Mouse (Mus musculus) intestine, postnatal 0 days (tissue): ENCODE data around the gene Tmem9b. TPM values are rescaled to one million over a fixed set of nuclear protein-coding genes. Genes with fewer than 3 reads are reported as not detected.

Experiments
- ATAC-seq: fragments of 200-750 bp; cut with Nextera tagmentation; 2 replicates; pipeline ENCODE4 v1.8.0; 2017; ENCODE audit warnings: mild to moderate bottlenecking, moderate TSS enrichment, moderate library complexity
- H3K27ac ChIP-seq: fragments of 300-500 bp; sonication (generic); 2 replicates; pipeline ENCODE4 v1.5.1; 2014; ENCODE audit warnings: mild to moderate bottlenecking, low read depth, low read length, moderate library complexity
- H3K27me3 ChIP-seq: fragments of 300-500 bp; sonication (generic); replicated peaks from 2 replicates; pipeline ENCODE4 v1.6.1; 2014; ENCODE audit warnings: low read length, mixed read lengths; ENCODE audit not compliant: control insufficient read depth, insufficient read depth
- H3K36me3 ChIP-seq: fragments of 300-500 bp; sonication (generic); 2 replicates; pipeline ENCODE4 v1.6.1; 2014; ENCODE audit warnings: mild to moderate bottlenecking, moderate library complexity; ENCODE audit not compliant: control insufficient read depth, insufficient read depth
- H3K4me1 ChIP-seq: fragments of 300-500 bp; sonication (generic); replicated peaks from 2 replicates; pipeline ENCODE4 v1.6.1; 2014; ENCODE audit warnings: antibody characterized with exemption, low read length, mixed read lengths; ENCODE audit not compliant: control insufficient read depth, insufficient read depth
- H3K4me2 ChIP-seq: fragments of 300-500 bp; sonication (generic); replicated peaks from 2 replicates; pipeline ENCODE4 v1.6.1; 2014; ENCODE audit warnings: low read depth, mild to moderate bottlenecking, moderate library complexity
- H3K4me3 ChIP-seq: fragments of 300-500 bp; sonication (generic); 2 replicates; pipeline ENCODE4 v1.5.1; 2014; ENCODE audit warnings: low read depth, low read length
- H3K9ac ChIP-seq: fragments of 300-500 bp; sonication (generic); 2 replicates; pipeline ENCODE4 v1.6.1; 2014; ENCODE audit warnings: mild to moderate bottlenecking, low read depth, low read length
- H3K9me3 ChIP-seq: fragments of 300-500 bp; sonication (generic); 2 replicates; pipeline ENCODE4 v1.6.1; 2016; ENCODE audit warnings: mixed run types; ENCODE audit not compliant: control insufficient read depth
- CTCF ChIP-seq: sonication (generic); IDR thresholded peaks from 2 replicates; pipeline ENCODE4 v1.5.1; 2016; ENCODE audit warnings: low read depth, mild to moderate bottlenecking, control low read depth, antibody characterized with exemption, moderate library complexity
- WGBS: fragments of 180-500 bp; shearing (Covaris S2); extraction: QIAGEN DNeasy Blood & Tissue Kit; methylation state at CpG from one replicate; pipeline ENCODE4 v1.1.7; 2014; 5-methylcytosine and 5-hydroxymethylcytosine counted together
- polyA plus RNA-seq: library from polyadenylated mRNA; unstranded; fragments of >200 nt; fragmentation: Nextera tagmentation; extraction: Ambion mirVana; gene quantifications from 2 replicates; pipeline ENCODE4 v1.2.1, GENCODE M21; 2015

Gene Tmem9b
- 135 and 145 TPM in 2 replicates for polyA plus RNA-seq

GRCm38 (mm10) chr7:109752008-109752925 is at the start of gene Tmem9b:
Tmem9b (minus strand) TSS chr7:109752875.
- Histone ChIP-seq H3K9me3 (no peaks in the 10 kb centered on the region), H3K9ac (peak within 1 kb of the TSS; percentile 82), H3K4me1 (no peaks in the 10 kb centered on the region), H3K27me3 (no peaks in the 10 kb centered on the region), H3K27ac (peak within 1 kb of the TSS; percentile 97), H3K36me3 (0 out of 2 replicates have a peak, but pooled peaks cover 8% of the 10 kb centered on the region), H3K4me3 (peak within 1 kb of the TSS; percentile 84), H3K4me2 (peak within 1 kb of the TSS; percentile 82)
- WGBS, result under 1% methylated on average over 74 of the region's 74 CpGs
- TF ChIP-seq CTCF, result peak; percentile 24; the same call in 1 of the 2 replicates
- peak; percentile 91 for ATAC-seq

- H3K4me1 ChIP-seq, result no peaks in the 10 kb centered on the region
- no peaks in the 10 kb centered on the region for H3K27me3 ChIP-seq
- no peak overlapping the region for H3K4me2 ChIP-seq
- 76% methylated on average over 4 of the region's 4 CpGs for WGBS
- H3K9me3 ChIP-seq, result no peaks in the 10 kb centered on the region
- no peak overlapping the region for H3K9ac ChIP-seq
- H3K4me3 ChIP-seq, result no peak overlapping the region
- ATAC-seq, result no peak
- no peaks in the 10 kb centered on the region for H3K36me3 ChIP-seq
- no peak overlapping the region for H3K27ac ChIP-seq
- TF ChIP-seq CTCF, result no peak
Observed at GRCm38 (mm10) chr7:109800626-109801025, 48.0 kb upstream of the Tmem9b start.

- Histone ChIP-seq H3K4me2 (no peak overlapping the region), H3K4me3 (no peak overlapping the region), H3K27ac (no peak overlapping the region), H3K36me3 (no peaks in the 10 kb centered on the region), H3K4me1 (no peaks in the 10 kb centered on the region), H3K27me3 (no peaks in the 10 kb centered on the region), H3K9ac (no peak overlapping the region), H3K9me3 (no peaks in the 10 kb centered on the region)
- 65% methylated on average over 11 of the region's 11 CpGs for WGBS
- TF ChIP-seq CTCF, result no peak
- ATAC-seq, result no peak
Observed at GRCm38 (mm10) chr7:109799168-109799567, 46.5 kb upstream of the Tmem9b start.

- no peak overlapping the region for H3K9ac ChIP-seq
- H3K27ac ChIP-seq, result no peak overlapping the region
- H3K27me3 ChIP-seq, result no peaks in the 10 kb centered on the region
- H3K9me3 ChIP-seq, result no peaks in the 10 kb centered on the region
- H3K4me2 ChIP-seq, result no peak overlapping the region
- no peak for TF ChIP-seq CTCF
- H3K4me3 ChIP-seq, result no peak overlapping the region
- H3K36me3 ChIP-seq, result no peaks in the 10 kb centered on the region
- H3K4me1 ChIP-seq, result no peaks in the 10 kb centered on the region
- WGBS, result 56% methylated on average over 5 of the region's 5 CpGs
- ATAC-seq, result no peak
Observed at GRCm38 (mm10) chr7:109795564-109795963, 42.9 kb upstream of the Tmem9b start.

GRCm38 (mm10) chr7:109794556-109794955 is 41.9 kb upstream of the Tmem9b start:
- no peak overlapping the region for H3K27ac ChIP-seq
- H3K4me1 ChIP-seq, result no peaks in the 10 kb centered on the region
- H3K4me2 ChIP-seq, result no peak overlapping the region
- H3K4me3 ChIP-seq, result no peak overlapping the region
- 68% methylated on average over 2 of the region's 2 CpGs for WGBS
- no peak overlapping the region for H3K9ac ChIP-seq
- no peaks in the 10 kb centered on the region for H3K9me3 ChIP-seq
- H3K36me3 ChIP-seq, result no peaks in the 10 kb centered on the region
- no peaks in the 10 kb centered on the region for H3K27me3 ChIP-seq
- ATAC-seq, result no peak
- TF ChIP-seq CTCF, result no peak

- H3K4me2 ChIP-seq, result no peak overlapping the region
- 74% methylated on average over 2 of the region's 2 CpGs for WGBS
- H3K27ac ChIP-seq, result no peak overlapping the region
- H3K27me3 ChIP-seq, result no peaks in the 10 kb centered on the region
- H3K9me3 ChIP-seq, result no peaks in the 10 kb centered on the region
- no peaks in the 10 kb centered on the region for H3K36me3 ChIP-seq
- no peaks in the 10 kb centered on the region for H3K4me1 ChIP-seq
- ATAC-seq, result no peak
- H3K4me3 ChIP-seq, result no peak overlapping the region
- peak; percentile 85 for TF ChIP-seq CTCF
- no peak overlapping the region for H3K9ac ChIP-seq
Observed at GRCm38 (mm10) chr7:109792759-109793158, 40.1 kb upstream of the Tmem9b start.
